Mouse (Mus musculus) CH12.LX (cell line): ENCODE measurements around the gene Pitpna. TPM values are rescaled to one million over a fixed set of nuclear protein-coding genes. Genes with fewer than 3 reads are reported as not detected.

Experiments
- DNase-seq: peaks from one replicate; pipeline ENCODE4 v3.0.0-alpha.2; 2013; ENCODE audit errors: extremely low read depth
- H3K27ac ChIP-seq: 2 replicates; pipeline ENCODE4 v1.5.1; 2012; ENCODE audit warnings: low read depth, mild to moderate bottlenecking, control low read depth, moderate library complexity; ENCODE audit not compliant: insufficient read depth
- H3K27me3 ChIP-seq: replicated peaks from 2 replicates; pipeline ENCODE3; 2012; ENCODE audit warnings: inconsistent platforms
- H3K36me3 ChIP-seq, 2 experiments: replicated peaks in 1 of 2; 2 replicates each; pipeline versions ENCODE3 to v1.6.1; 2012; ENCODE audit warnings: inconsistent platforms in 1 of 2, low read length in 1 of 2, mild to moderate bottlenecking in 1 of 2, mixed read lengths in 1 of 2, moderate library complexity in 1 of 2; ENCODE audit not compliant: control insufficient read depth in 1 of 2, insufficient read depth in 1 of 2
- H3K4me1 ChIP-seq, 2 experiments: 2 replicates each; pipeline ENCODE4 v1.6.1; 2012; ENCODE audit warnings: inconsistent platforms in 1 of 2, moderate library complexity in 1 of 2; ENCODE audit not compliant: insufficient read depth in 2 of 2, control insufficient read depth in 1 of 2
- H3K4me2 ChIP-seq: 2 replicates; pipeline ENCODE4 v1.6.1; 2012; ENCODE audit warnings: low read depth, mild to moderate bottlenecking, control low read depth; ENCODE audit not compliant: poor library complexity, insufficient read depth, severe bottlenecking
- H3K4me3 ChIP-seq, 3 experiments: fragments of 150-350 bp in 1 of 3; sonication (generic) in 1 of 3; replicated peaks in 1 of 3; 2 replicates each; pipeline versions ENCODE3 to v1.5.1; 2011 to 2012; ENCODE audit warnings: low read depth in 2 of 3, low read length in 2 of 3, mild to moderate bottlenecking in 2 of 3, moderate library complexity in 2 of 3, control low read depth in 1 of 3, improper control_type of control experiment in 1 of 3, inconsistent platforms in 1 of 3, mixed read lengths in 1 of 3; ENCODE audit not compliant: poor library complexity in 1 of 3
- H3K79me2 ChIP-seq: replicated peaks from 2 replicates; pipeline ENCODE4 v1.6.1; 2012; ENCODE audit warnings: mild to moderate bottlenecking, moderate library complexity; ENCODE audit not compliant: control insufficient read depth, poor library complexity, insufficient read depth, severe bottlenecking; ENCODE audit errors: extremely low read depth
- H3K9ac ChIP-seq: 2 replicates; pipeline ENCODE4 v1.6.1; 2012; ENCODE audit warnings: low read depth, mild to moderate bottlenecking, control low read depth, moderate library complexity; ENCODE audit not compliant: insufficient read depth
- H3K9me3 ChIP-seq: replicated peaks from 2 replicates; pipeline ENCODE3; 2012; ENCODE audit warnings: low read length, inconsistent platforms, mixed read lengths
- BHLHE40 ChIP-seq: IDR thresholded peaks from 2 replicates; pipeline ENCODE4 v1.6.1; 2011; ENCODE audit warnings: mild to moderate bottlenecking, low read depth, low read length, improper control_type of control experiment
- CHD2 ChIP-seq: IDR thresholded peaks from 2 replicates; pipeline ENCODE4 v1.6.1; 2011; ENCODE audit warnings: low read length, improper control_type of control experiment
- E2F4 ChIP-seq: IDR thresholded peaks from 2 replicates; pipeline ENCODE4 v1.6.1; 2011; ENCODE audit warnings: low read depth, low read length, improper control_type of control experiment; ENCODE audit not compliant: insufficient replicate concordance
- ELF1 ChIP-seq: IDR thresholded peaks from 2 replicates; pipeline ENCODE4 v1.6.1; 2014; ENCODE audit warnings: low read depth, mild to moderate bottlenecking, inconsistent platforms, low read length, improper control_type of control experiment
- JUN ChIP-seq: IDR thresholded peaks from 2 replicates; pipeline ENCODE4 v1.6.1; 2011; ENCODE audit warnings: low read depth, mild to moderate bottlenecking, low read length, improper control_type of control experiment, moderate library complexity; ENCODE audit not compliant: insufficient read depth
- JUND ChIP-seq: conservative IDR thresholded peaks from 2 replicates; pipeline ENCODE4 v1.6.1; 2011; ENCODE audit warnings: low read depth, low read length, improper control_type of control experiment
- MAFK ChIP-seq: IDR thresholded peaks from 2 replicates; pipeline ENCODE4 v1.6.1; 2011; ENCODE audit warnings: low read length, improper control_type of control experiment; ENCODE audit not compliant: insufficient replicate concordance
- MEF2A ChIP-seq: IDR thresholded peaks from 2 replicates; pipeline ENCODE4 v1.6.1; 2014; ENCODE audit warnings: low read depth, mild to moderate bottlenecking, inconsistent platforms, low read length, improper control_type of control experiment, borderline replicate concordance
- NELFE ChIP-seq: IDR thresholded peaks from 2 replicates; pipeline ENCODE4 v1.6.1; 2011; ENCODE audit warnings: low read depth, low read length, improper control_type of control experiment
- POLR2A ChIP-seq: IDR thresholded peaks from 2 replicates; pipeline ENCODE4 v1.6.1; 2011; ENCODE audit warnings: low read depth, mild to moderate bottlenecking, improper control_type of control experiment, low read length
- RAD21 ChIP-seq: IDR thresholded peaks from 2 replicates; pipeline ENCODE4 v1.6.1; 2011; ENCODE audit warnings: low read depth, mild to moderate bottlenecking, low read length, improper control_type of control experiment, moderate library complexity
- SIN3A ChIP-seq: IDR thresholded peaks from 2 replicates; pipeline ENCODE4 v1.6.1; 2012; ENCODE audit warnings: low read length, improper control_type of control experiment, inconsistent platforms
- TCF12 ChIP-seq: IDR thresholded peaks from 2 replicates; pipeline ENCODE4 v1.6.1; 2014; ENCODE audit warnings: low read depth, mild to moderate bottlenecking, inconsistent platforms, low read length, improper control_type of control experiment
- UBTF ChIP-seq: IDR thresholded peaks from 2 replicates; pipeline ENCODE4 v1.6.1; 2012; ENCODE audit warnings: low read depth, mild to moderate bottlenecking, inconsistent platforms, low read length, improper control_type of control experiment, moderate library complexity
- dilution Hi-C: fragments of 300-500 bp; cut with MboI; formaldehyde crosslinking; loops from 2 replicates; pipeline ENCODE4 v1.14.3; 2020; ENCODE audit warnings: low sequenced_read_pairs; ENCODE audit not compliant: extremely low pct_unique_long_range_greater_than_20kb, extremely low pct_ligation_motif_present
- in situ Hi-C: fragments of 300-500 bp; cut with MboI; formaldehyde crosslinking; loops from 3 replicates; pipeline ENCODE4 v1.14.3; 2019; ENCODE audit warnings: low sequenced_read_pairs, low pct_ligation_motif_present, low pct_unique_long_range_greater_than_20kb, mixed read lengths
- polyA plus RNA-seq: library from polyadenylated mRNA; unstranded; fragments of >175 nt; gene quantifications from 2 replicates; pipeline ENCODE4 v1.2.1, GENCODE M21; 2012; ENCODE audit warnings: low read depth; ENCODE audit not compliant: insufficient read length
- total RNA-seq, 2 experiments: library from RNA; depleted of rRNA; stranded (reverse); fragments of 300-350 nt in 1 of 2; fragments of >200 nt in 1 of 2; gene quantifications; 2 replicates each; pipeline ENCODE4 v1.2.3; 2012 to 2014

Gene Pitpna
- total and polyA plus RNA-seq, 3 experiments = 61.8 to 243 (median 80.7) TPM

- peaks cover 25% of the 10 kb centered on the region for H3K79me2 ChIP-seq
- H3K36me3 ChIP-seq = peaks cover 7 to 23% of the 10 kb centered on the region in 2 experiments
- in situ Hi-C loops = no loop called here
- no peak overlapping the region for H3K27ac ChIP-seq
- no peaks in the 10 kb centered on the region for H3K27me3 ChIP-seq
- dilution Hi-C loops = no loop called here
- H3K4me1 ChIP-seq = peaks cover 10 to 54% of the 10 kb centered on the region in 2 experiments
- no peak for TF ChIP-seq JUND
- peak overlapping the region; percentile 42; the same call in 1 of the 2 replicates for H3K9ac ChIP-seq
- no peak for DNase-seq
- H3K4me3 ChIP-seq = no peak overlapping the region
- no peak overlapping the region for H3K4me2 ChIP-seq
- H3K9me3 ChIP-seq = no peaks in the 10 kb centered on the region
Observed at GRCm38 (mm10) chr11:75586963-75587362, 934 bp upstream of the Pitpna start.

DNA sequence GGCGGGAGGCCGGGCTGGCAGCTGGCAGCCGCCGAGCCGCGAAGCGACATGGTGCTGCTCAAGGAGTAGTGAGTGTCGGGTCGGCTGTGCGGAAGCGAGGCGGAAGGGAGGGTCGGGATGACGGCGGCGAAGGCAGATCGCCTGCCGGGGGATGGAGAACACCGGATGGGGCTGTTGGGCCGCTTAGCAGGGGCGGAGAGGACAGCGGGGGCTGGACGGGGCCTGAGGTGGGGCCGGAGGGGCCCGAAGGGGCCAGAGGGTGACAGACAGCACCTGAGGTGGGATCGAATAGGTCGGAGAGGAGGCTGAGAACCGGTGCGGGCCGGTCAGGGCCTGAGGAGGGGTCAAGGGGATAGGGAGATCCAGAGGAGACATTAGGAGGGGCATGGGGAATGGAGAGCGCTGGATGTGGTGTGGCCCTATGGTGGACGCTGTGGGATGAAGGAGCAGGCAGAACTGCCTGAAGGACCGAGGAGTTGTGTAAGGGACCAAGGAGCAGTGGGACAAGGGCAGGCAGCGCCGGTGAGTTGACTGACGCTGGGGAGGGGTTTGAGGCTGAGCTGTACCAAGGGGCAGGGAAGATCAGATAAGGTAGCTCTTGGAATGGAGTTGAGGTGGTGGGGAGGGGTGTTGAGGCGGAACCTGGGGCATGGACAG, 516 bp downstream of the Pitpna start:
- Histone ChIP-seq H3K4me2 (peak overlapping the region; percentile 80), H3K79me2 (peaks cover 25% of the 10 kb centered on the region), H3K9ac (peak overlapping the region; percentile 82), H3K9me3 (no peaks in the 10 kb centered on the region), H3K4me3 (peak overlapping the region; percentile 81 to 94 (median 91)), H3K36me3 (peaks cover 16 to 37% of the 10 kb centered on the region in 2 experiments), H3K27ac (peak overlapping the region; percentile 10), H3K4me1 (peaks cover 10 to 64% of the 10 kb centered on the region in 2 experiments), H3K27me3 (no peaks in the 10 kb centered on the region)
- no peak for TF ChIP-seq JUN
- 0 out of 2 replicates have a peak, but pooled peaks have one; percentile 17 for TF ChIP-seq SIN3A
- peak; percentile 69; the same call in 1 of the 2 replicates for TF ChIP-seq UBTF
- no peak for TF ChIP-seq RAD21
- TF ChIP-seq TCF12 = no peak
- TF ChIP-seq POLR2A = no peak
- TF ChIP-seq MAFK = no peak
- TF ChIP-seq NELFE = no peak
- TF ChIP-seq ELF1 = no peak
- peak; percentile 26; the same call in 1 of the 2 replicates for TF ChIP-seq BHLHE40
- no peak for TF ChIP-seq MEF2A
- peak; percentile 51 for DNase-seq
- in situ Hi-C loops (no loop called here), dilution Hi-C loops (no loop called here)

DNA sequence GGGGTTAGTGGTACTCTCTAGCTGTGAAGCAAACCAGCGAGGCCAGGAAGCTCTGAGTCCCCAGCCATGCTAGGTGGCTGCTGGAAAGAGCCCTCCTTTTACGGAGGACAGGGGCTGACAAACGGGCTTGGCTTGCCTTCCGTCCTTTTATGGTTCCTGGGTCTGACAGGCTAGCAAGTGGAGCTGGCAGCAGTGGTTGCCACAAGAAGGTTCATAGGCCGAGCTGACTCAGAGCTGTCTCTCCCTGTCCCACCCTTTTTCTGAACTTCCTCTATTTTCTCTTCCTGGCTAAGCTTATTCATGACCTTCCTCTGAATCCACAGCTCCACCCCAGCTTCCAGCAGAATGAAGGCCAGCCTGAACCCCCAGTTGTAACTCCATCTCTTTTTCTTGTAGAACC, 4.7 kb downstream of the Pitpna start:
- no peak overlapping the region for H3K27ac ChIP-seq
- no peak overlapping the region for H3K4me2 ChIP-seq
- DNase-seq = no peak
- H3K9me3 ChIP-seq = no peaks in the 10 kb centered on the region
- H3K4me1 ChIP-seq = peaks cover 8 to 74% of the 10 kb centered on the region in 2 experiments
- H3K36me3 ChIP-seq = peaks cover 37 to 75% of the 10 kb centered on the region in 2 experiments
- peaks cover 25% of the 10 kb centered on the region for H3K79me2 ChIP-seq
- H3K4me3 ChIP-seq = no peak overlapping the region
- TF ChIP-seq UBTF (no peak), CHD2 (no peak), SIN3A (no peak), E2F4 (no peak)
- TF ChIP-seq, all 38 proteins: peak for 0
- H3K27me3 ChIP-seq = no peaks in the 10 kb centered on the region
- in situ Hi-C loops (no loop called here), dilution Hi-C loops (no loop called here)
- no peak overlapping the region for H3K9ac ChIP-seq
